Mouse (Mus musculus) myocyte (in vitro differentiated cells): ENCODE measurements around the gene Mad1l1. TPM values are rescaled to one million over a fixed set of nuclear protein-coding genes. Genes with fewer than 3 reads are reported as not detected.

Source experiments
- H3K27me3 ChIP-seq: one replicate; pipeline ENCODE4 v1.6.1; 2011; ENCODE audit not compliant: control insufficient read depth, insufficient read depth, insufficient read length
- H3K36me3 ChIP-seq: one replicate; pipeline ENCODE4 v1.6.1; 2011; ENCODE audit not compliant: control insufficient read depth, insufficient read depth
- H3K4me2 ChIP-seq: one replicate; pipeline ENCODE4 v1.6.1; 2011; ENCODE audit warnings: low read depth, control low read depth
- H3K4me3 ChIP-seq: one replicate; pipeline ENCODE4 v1.5.1; 2011; ENCODE audit warnings: mild to moderate bottlenecking, control low read depth, moderate library complexity
- H3K79me2 ChIP-seq: one replicate; pipeline ENCODE4 v1.6.1; 2011; ENCODE audit not compliant: control insufficient read depth, insufficient read depth
- H3ac ChIP-seq: one replicate; pipeline ENCODE4 v1.6.1; 2011; ENCODE audit not compliant: control insufficient read depth, insufficient read length
- CEBPB ChIP-seq: IDR thresholded peaks from 2 replicates; pipeline ENCODE4 v1.6.1; 2011; ENCODE audit warnings: mild to moderate bottlenecking, moderate library complexity; ENCODE audit not compliant: poor library complexity, insufficient read depth, severe bottlenecking
- E2F4 ChIP-seq: IDR thresholded peaks from one replicate; pipeline ENCODE4 v1.6.1; 2011; ENCODE audit warnings: mild to moderate bottlenecking, control low read depth, moderate library complexity; ENCODE audit not compliant: insufficient read depth
- MAX ChIP-seq: IDR thresholded peaks from one replicate; pipeline ENCODE4 v1.6.1; 2011; ENCODE audit warnings: low read depth, mild to moderate bottlenecking, control low read depth
- MYOD1 ChIP-seq, 3 experiments: IDR thresholded peaks; one replicate each; pipeline ENCODE4 v1.6.1; 2011; ENCODE audit warnings: control low read depth in 2 of 3, low read depth in 2 of 3, mild to moderate bottlenecking in 2 of 3, moderate library complexity in 1 of 3; ENCODE audit not compliant: insufficient read length in 2 of 3, control insufficient read depth in 1 of 3
- MYOG ChIP-seq, 3 experiments: IDR thresholded peaks; one replicate each; pipeline ENCODE4 v1.6.1; 2011; ENCODE audit warnings: control low read depth in 2 of 3, low read depth in 2 of 3, mild to moderate bottlenecking in 2 of 3; ENCODE audit not compliant: insufficient read length in 2 of 3, control insufficient read depth in 1 of 3, insufficient read depth in 1 of 3
- POLR2A ChIP-seq: IDR thresholded peaks from one replicate; pipeline ENCODE4 v1.6.1; 2011; ENCODE audit warnings: low read depth, mild to moderate bottlenecking, control low read depth, moderate library complexity; ENCODE audit not compliant: insufficient read length
- POLR2AphosphoS2 ChIP-seq: IDR thresholded peaks from one replicate; pipeline ENCODE4 v1.6.1; 2011; ENCODE audit warnings: low read depth, control low read depth; ENCODE audit not compliant: insufficient read length
- REST ChIP-seq: IDR thresholded peaks from one replicate; pipeline ENCODE4 v1.6.1; 2011; ENCODE audit warnings: mild to moderate bottlenecking, control low read depth, moderate library complexity; ENCODE audit not compliant: insufficient read depth, insufficient read length
- SRF ChIP-seq: IDR thresholded peaks from one replicate; pipeline ENCODE4 v1.6.1; 2011; ENCODE audit warnings: low read depth; ENCODE audit not compliant: control insufficient read depth, insufficient read length
- TCF12 ChIP-seq: IDR thresholded peaks from one replicate; pipeline ENCODE4 v1.6.1; 2011; ENCODE audit warnings: mild to moderate bottlenecking, control low read depth; ENCODE audit not compliant: poor library complexity, insufficient read depth, severe bottlenecking
- TCF3 ChIP-seq: IDR thresholded peaks from one replicate; pipeline ENCODE4 v1.6.1; 2011; ENCODE audit warnings: low read depth, control low read depth; ENCODE audit not compliant: insufficient read length
- USF1 ChIP-seq: IDR thresholded peaks from one replicate; pipeline ENCODE4 v1.6.1; 2011; ENCODE audit warnings: low read depth, mild to moderate bottlenecking, control low read depth, moderate library complexity
- polyA plus RNA-seq: library from polyadenylated mRNA; unstranded; fragments of >200 nt; fragmentation: generic; extraction: Trizol; gene quantifications from one replicate; pipeline ENCODE4 v1.2.1, GENCODE M21; 2012; ENCODE audit warnings: missing spikeins

Gene Mad1l1
- polyA plus RNA-seq, 1 experiment, result 35.6 TPM

DNA sequence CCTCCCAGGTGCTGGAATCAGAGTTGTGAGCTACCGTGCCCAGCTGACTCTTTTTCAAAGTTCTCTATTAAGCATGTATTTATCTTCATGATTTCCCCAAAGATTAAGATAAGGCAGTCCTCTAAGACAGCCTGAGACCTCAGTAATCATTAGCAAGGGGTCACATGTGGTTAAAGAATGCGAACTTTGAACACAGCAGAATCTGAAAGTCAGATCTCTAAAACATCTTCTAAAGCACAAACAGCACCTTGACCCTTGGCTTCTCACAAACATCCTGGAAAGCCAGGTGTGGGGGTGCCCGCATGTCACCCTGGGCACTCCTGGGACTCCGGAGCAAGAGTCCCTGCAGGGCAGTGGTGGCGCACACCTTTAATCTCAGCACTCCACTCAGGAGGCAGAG lies 43.1 kb upstream of the Mad1l1 start:
- TF ChIP-seq POLR2A (no peak), MYOD1 (IDR thresholded peaks at IDR 0.05; ENCODE audit: control insufficient read depth in 1 of 3, insufficient read length in 2 of 3, low read depth in 2 of 3) (no peak), TCF3 (no peak), MYOG (IDR thresholded peaks at IDR 0.05; ENCODE audit: control insufficient read depth in 1 of 3, insufficient read depth in 1 of 3, insufficient read length in 2 of 3, low read depth in 2 of 3) (no peak), CEBPB (no peak), TCF12 (no peak), USF1 (no peak), SRF (no peak), POLR2AphosphoS2 (no peak), MAX (no peak), E2F4 (no peak), REST (no peak)
- Histone ChIP-seq H3K4me3 (no peak overlapping the region), H3K4me2 (no peak overlapping the region), H3K27me3 (no peaks in the 10 kb centered on the region), H3ac (no peak overlapping the region), H3K36me3 (no peaks in the 10 kb centered on the region), H3K79me2 (peaks cover 47% of the 10 kb centered on the region)

- TF ChIP-seq REST (no peak), MAX (no peak), MYOG (IDR thresholded peaks at IDR 0.05; ENCODE audit: control insufficient read depth in 1 of 3, insufficient read depth in 1 of 3, insufficient read length in 2 of 3, low read depth in 2 of 3) (no peak), TCF3 (no peak), POLR2A (no peak), USF1 (no peak), E2F4 (no peak), MYOD1 (IDR thresholded peaks at IDR 0.05; ENCODE audit: control insufficient read depth in 1 of 3, insufficient read length in 2 of 3, low read depth in 2 of 3) (no peak), TCF12 (no peak), POLR2AphosphoS2 (no peak), CEBPB (no peak), SRF (no peak)
- no peak overlapping the region for H3ac ChIP-seq
- H3K27me3 ChIP-seq, result no peaks in the 10 kb centered on the region
- H3K4me3 ChIP-seq, result no peak overlapping the region
- peaks cover 2% of the 10 kb centered on the region for H3K36me3 ChIP-seq
- H3K4me2 ChIP-seq, result no peak overlapping the region
- peaks cover 17% of the 10 kb centered on the region for H3K79me2 ChIP-seq
Observed at GRCm38 (mm10) chr5:140359930-140360674, 38.8 kb upstream of the Mad1l1 start.

- Histone ChIP-seq H3K4me2 (no peak overlapping the region), H3K36me3 (peaks cover 15% of the 10 kb centered on the region), H3K4me3 (no peak overlapping the region), H3ac (no peak overlapping the region), H3K27me3 (no peaks in the 10 kb centered on the region), H3K79me2 (peaks cover 8% of the 10 kb centered on the region)
- no peak for TF ChIP-seq SRF
- peak; percentile 50 for TF ChIP-seq TCF3
- no peak for TF ChIP-seq REST
- TF ChIP-seq MYOG (IDR thresholded peaks at IDR 0.05; ENCODE audit: control insufficient read depth in 1 of 3, insufficient read depth in 1 of 3, insufficient read length in 2 of 3, low read depth in 2 of 3), result peak; percentile 69 to 95 (median 91)
- TF ChIP-seq CEBPB, result no peak
- TF ChIP-seq MYOD1 (IDR thresholded peaks at IDR 0.05; ENCODE audit: control insufficient read depth in 1 of 3, insufficient read length in 2 of 3, low read depth in 2 of 3), result peak; percentile 59 to 96 (median 87)
- peak; percentile 68 for TF ChIP-seq TCF12
- no peak for TF ChIP-seq MAX
- no peak for TF ChIP-seq POLR2AphosphoS2
- no peak for TF ChIP-seq E2F4
Observed at GRCm38 (mm10) chr5:140357466-140357865, 36.1 kb upstream of the Mad1l1 start.

- Histone ChIP-seq H3K4me3 (no peak overlapping the region), H3K27me3 (no peaks in the 10 kb centered on the region), H3ac (no peak overlapping the region), H3K79me2 (no peaks in the 10 kb centered on the region), H3K4me2 (no peak overlapping the region), H3K36me3 (peaks cover 18% of the 10 kb centered on the region)
- TF ChIP-seq CEBPB (no peak), SRF (no peak), USF1 (no peak), POLR2AphosphoS2 (no peak), MAX (no peak), TCF12 (no peak), E2F4 (no peak), MYOD1 (IDR thresholded peaks at IDR 0.05; ENCODE audit: control insufficient read depth in 1 of 3, insufficient read length in 2 of 3, low read depth in 2 of 3) (no peak), MYOG (IDR thresholded peaks at IDR 0.05; ENCODE audit: control insufficient read depth in 1 of 3, insufficient read depth in 1 of 3, insufficient read length in 2 of 3, low read depth in 2 of 3) (no peak), POLR2A (no peak), TCF3 (no peak), REST (no peak)
Observed at GRCm38 (mm10) chr5:140355934-140356333, 34.6 kb upstream of the Mad1l1 start.
